Mouse (Mus musculus) lung, postnatal 25 days (tissue): ENCODE data around the gene Syt7.

Experiments used
- DNase-seq: peaks from one replicate; pipeline ENCODE4 v3.0.0; 2022; ENCODE audit warnings: low spot score

Syt7 gene

DNA sequence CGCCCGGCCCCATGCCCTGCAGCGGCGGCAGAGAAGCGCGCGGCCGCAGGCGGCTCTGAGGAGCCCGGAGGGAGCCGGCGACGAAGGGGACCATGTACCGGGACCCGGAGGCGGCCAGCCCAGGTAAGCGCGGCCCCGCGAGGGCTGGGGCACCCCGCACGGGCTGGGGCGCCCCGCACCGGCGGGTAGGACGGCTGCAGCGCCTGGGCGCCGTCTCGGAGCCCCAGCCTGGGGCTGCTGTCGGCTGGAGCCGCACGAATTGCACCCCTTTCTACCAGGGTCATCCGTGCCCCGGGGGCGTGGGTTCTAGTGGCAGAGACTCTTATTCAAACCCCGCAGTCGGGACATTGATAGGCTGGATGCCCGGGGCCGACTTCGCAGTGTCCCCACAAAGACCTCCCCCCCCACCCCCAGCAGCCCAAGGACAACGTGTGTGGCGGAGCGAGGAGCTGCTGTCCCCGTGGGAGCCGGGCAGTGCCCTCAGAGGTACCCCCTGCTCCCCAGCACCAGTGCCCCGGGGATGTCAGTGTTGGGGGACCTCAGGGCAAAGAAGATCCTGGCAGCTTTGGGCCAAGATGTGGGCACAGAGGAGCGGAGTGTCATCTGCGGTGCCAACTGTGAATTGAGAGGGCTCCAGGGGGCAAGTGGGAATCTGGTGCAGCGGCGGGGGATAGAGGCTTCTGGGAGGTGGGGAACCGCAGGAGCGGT lies 655 bp downstream of the Syt7 start:
- no peak for DNase-seq

DNA sequence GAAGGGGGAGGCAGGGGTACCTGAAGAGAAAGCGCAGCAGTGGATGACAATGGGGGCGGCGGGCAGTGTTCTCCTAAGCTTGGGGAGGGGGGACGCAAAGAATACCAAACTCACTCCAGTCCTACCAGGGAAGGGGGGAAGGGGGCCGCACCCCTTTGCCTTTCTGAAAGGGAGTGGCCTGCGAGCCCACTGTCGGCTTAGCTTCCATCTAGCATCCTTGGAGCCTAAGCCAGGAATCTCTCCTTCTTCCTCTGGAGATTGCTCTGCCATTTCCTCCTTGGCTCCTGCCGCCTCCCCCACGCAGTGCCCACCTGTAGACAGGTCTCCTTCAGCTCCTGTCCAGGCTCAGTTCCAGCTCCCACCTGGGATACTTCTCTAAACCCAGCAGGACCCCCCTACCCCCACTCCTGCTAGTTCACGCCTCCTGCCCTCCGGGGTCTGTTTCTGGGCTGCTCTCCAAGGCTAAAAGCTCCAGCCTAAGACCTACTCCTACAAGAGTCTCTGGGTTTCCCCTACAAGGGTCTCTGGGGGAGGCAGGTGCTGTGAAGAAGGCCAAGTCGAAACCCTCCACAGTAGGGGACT lies 1.3 kb downstream of the Syt7 start:
- no peak for DNase-seq

DNA sequence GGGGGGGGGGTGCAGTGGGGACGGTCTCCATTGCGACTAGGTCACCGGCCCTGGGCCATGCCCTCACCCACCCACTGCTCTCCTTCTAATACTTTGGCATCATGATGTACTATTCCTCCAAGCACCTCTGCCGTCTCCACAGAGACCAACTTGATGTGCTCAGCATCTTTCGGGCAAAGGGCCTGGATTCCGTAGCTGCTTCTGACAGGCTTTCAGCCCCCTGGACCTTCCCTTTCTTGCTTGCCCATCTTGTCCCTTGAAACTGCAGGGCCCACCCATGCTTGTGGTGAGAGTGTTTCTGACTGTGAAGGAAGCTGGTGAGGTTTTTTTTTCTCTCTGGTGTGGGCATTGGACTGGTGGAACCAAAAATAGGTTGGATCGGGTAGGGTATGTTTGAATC lies 2.1 kb downstream of the Syt7 start:
- DNase-seq: no peak

DNA sequence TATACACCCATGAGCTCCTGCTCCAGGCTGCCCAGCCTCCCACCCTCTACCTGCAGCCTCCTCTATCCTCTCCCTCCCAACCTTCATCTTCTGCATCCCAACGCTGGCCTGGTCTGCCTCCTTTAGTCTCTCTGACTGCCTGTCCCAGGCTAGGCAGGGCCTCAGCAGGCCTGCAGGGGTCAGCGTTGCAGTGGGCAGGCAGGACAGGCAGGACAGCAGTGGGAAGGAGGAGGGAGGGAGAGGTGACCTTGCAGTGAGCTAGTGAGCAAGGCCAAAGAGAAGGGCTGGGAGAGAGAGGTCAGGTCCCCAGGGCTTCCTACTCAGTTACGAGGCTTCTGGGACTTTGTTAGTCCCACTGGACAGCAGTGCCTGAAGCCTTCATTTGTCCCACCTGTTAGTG lies 3.1 kb downstream of the Syt7 start:
- no peak for DNase-seq

DNA sequence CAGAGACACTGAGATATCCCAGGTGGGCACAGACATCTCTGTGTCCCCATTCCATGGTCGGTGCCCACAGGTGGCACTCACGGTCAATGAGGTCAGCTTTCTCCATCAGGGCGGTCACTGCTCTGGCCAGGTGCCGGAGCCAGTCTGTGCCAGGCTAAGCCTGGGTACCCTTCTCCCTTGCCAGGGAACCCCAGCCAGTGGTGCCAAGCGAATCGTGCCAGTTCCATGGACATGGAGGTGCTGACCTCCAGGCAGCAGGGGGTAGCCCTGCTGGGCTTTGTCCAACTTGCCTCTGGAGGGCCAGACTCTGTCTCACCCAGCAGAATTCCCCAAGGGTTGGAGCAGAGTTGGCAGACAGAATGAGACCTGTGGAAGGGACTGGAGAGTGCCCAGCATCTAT lies 4.6 kb downstream of the Syt7 start:
- DNase-seq: no peak

DNA sequence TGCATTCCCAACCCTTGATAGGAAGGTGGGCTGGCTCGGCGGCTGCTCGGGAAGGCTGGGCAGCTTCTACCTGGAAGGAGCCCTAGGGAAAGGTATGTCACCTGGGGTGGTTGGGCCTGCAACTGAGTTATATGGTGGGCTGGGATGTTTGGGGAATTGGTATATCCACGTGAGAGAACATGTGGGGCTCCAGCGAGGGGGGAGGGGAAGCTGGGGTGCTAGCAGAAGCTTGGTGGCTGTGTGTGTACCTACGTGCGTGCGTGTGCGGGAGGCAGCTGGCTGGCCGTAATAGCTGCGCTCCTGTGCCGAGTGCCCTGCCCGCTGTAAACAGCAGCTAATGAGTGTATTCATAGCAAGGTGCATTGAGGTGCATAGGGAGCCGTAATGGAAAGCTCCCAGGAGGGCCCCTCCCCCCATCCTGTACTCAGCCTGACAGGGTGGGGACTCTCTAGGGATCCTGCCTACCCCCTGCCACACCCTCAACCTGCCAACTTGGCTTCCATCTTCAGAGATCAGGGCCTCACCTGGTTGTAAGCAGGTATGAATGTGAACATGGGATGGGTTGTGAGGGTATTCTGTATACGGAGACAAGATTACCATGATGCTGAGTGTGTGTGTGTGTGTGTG lies 5.1 kb downstream of the Syt7 start:
- DNase-seq: no peak

DNA sequence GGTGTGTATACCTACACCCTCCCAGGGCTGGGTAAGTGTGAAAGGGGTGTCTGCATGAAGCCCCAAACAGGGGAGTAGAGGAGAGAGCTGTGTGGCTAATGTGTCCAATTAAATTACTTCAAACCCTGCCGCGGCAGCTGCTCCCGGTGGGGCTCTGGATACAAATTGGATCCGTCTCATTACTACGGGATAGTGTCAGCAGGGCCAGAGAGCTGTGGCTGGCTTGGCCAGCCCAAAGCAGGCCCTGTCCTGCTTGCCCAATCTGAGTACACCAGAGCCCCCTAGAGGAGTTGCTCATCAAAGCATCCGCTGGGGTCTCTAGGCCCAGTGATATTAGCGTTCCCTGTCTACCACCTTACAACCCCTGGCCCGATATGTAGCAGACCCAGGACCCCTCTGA lies 6.3 kb downstream of the Syt7 start:
- no peak for DNase-seq

DNA sequence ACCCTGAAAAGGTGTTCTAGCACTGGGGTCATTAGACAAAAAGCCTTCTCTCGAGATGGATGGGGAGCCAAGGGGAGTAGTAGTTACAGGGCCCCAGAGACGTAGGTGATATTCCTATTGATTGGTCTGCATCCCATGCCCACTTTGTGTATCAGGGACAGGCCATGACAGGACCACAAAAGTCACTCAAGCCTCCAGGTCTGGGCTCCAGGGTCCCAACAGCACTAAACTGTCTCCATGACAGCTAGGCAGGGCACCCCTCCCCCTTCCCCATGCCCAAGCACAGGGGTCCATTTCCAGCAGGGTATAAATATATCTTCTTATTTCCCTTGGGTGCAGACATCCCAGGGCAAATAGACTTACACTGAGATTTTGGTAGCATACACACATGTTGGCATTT lies 8.1 kb downstream of the Syt7 start:
- DNase-seq: no peak

DNA sequence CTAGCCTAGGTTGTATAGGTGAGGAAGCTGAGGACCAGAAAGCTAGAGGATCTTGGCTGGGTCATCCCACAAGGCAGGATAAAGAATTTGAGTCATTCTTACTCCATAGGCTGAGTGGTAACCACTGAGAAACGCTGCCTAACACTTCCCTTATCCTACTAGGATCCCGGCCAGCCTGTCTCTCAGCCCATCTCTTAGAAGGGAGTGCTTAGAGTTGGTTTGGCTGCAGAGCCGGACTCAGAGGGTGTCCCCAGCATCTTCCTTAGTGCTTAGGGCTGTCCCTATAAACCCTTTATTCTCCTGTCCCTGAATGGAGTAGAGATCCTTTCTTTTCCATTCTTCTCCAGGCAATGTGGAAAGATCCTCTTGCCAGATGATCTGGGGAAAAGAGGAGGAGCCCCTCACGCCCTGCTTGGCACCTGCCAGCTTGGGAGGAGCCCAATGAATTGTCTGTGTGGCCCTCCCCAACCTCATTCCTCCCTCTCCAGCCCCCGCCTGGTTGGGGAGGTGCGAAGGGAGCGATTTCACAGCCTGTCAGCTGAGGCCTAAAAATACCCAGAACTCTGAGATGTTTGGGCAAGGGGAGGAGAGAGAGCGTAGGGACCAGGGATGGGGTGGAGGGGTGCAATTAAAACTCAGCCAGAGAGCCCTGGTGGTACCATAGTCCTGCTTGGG lies 8.7 kb downstream of the Syt7 start:
- DNase-seq: no peak

DNA sequence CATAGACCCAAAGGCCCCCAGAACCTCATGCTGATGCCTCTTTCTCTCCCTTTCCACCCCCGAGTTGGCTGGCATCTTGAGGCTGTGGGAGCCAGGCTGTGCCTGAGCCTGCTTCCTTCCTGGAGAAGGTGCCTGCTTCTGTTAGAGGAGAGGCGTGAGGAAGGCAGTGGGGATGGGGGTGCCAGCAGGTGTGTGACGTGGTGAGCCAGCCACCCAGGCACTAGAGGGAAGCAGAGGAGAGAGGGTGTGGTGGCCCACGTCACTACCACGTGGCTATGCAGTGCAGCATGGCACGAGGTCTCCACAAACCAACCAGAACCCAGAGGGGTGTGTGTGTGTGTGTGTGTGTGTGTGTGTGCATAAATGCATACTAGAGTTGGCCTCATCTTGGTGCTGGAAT lies 9.4 kb downstream of the Syt7 start:
- DNase-seq: no peak

DNA sequence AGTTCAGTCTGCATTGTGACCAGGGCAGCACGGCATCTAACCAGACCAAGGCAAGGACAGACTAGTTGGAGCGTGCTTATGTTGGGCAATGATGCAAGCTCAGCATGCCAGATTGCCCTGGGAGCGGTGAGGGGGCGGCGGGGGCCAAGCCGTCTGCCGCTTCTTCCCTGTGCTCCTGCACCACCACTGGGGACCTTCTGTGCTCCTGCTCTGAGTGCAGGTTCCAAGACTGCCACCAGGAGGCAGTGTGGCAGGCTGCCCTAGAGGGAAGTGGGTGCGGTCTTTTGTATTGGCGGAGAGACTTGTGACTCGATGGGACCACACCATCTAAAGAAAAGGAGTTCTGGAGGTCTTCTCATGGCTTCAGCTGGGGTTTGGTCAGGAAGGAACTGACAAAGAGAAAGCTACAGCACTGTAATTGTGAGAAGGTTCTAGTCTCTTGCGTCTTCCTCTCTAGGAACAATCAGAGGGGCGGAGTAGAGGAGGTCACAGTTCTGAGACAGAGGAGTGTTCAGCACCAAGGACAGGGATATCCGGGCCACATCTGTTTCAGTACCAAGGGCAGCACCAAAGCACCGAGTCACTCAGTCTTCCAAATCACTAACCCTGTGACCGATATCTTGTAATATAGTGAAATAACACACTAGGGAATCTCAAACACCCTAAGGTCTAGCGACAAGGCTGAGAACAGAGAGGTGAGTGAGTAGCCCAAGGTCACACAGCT lies 14.0 kb downstream of the Syt7 start:
- DNase-seq: peak; percentile 58

DNA sequence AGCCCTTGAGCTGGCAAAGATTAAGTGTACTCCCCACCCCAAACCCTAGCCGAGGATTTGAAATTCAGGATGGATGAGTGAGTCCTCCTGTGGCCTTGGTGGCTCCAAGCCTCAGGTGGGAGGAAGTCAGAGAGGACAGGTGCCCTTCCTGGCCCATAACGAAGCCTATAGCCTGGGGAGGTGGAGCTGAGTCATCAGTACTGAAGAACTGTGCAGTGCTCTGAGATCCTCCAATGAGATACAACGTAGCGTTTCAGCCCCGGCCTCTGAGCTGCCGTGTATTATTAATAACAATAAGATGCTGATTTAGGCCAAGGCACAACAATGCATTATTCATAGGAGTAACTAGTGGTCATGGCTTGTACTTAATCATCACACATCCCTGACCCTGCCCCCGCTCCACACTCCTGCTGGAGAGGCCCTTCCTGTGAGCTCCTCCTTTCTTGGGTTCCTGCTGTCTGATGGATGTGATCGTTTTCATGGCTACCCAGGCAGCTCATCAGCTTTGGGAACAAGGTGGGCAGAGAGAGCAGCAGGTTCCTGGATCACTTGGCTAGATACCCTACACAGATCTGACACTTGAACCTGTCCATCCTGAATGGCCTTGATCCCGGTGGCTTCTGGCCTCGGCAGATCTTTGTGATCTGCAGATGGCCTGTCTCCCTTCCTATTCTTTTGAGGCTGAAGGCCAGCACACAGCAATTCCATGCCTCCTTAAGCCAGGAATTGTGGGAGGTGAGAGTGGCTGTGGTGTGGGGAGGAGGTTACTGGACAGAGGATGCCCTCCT lies 14.9 kb downstream of the Syt7 start:
- DNase-seq: no peak

DNA sequence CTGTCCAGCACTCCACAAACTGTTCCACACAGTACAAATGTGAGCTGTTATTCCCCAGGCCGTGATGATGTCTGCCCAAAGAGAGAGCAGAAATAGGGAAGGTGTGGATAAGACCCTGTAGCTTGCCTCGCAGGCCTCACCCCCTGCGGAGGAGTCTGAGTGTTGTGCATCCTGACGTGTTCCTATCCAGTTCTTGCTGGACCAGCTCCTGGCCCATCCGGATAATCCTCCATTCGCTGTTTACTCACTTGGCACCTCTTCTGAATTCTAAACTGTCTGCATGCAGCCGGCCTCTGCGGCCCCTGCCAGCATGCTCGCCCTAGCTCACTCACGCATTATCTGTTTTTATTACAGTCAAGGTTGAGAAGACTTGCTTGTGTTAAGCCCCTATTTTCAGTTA lies 15.5 kb downstream of the Syt7 start:
- DNase-seq: no peak

DNA sequence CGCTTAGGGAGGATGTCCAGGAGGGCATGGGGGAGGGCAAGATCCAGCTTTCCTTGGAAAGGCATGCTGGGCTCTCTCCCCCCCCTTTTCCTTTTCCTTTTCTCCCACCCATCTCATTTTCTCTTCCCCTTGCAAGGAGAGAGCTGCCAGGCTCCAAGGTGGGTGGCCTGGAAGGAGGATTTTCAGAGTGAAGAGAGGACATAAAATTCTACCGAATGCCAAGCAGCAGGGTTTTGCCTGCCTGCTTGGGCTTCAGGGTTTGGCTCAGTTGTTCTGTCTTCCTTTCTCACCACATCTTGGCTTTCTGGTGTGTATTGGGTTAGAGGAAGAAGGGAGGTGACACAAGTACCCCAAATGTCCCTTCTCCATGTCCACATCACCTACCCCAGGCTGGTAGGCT lies 16.0 kb downstream of the Syt7 start:
- no peak for DNase-seq

DNA sequence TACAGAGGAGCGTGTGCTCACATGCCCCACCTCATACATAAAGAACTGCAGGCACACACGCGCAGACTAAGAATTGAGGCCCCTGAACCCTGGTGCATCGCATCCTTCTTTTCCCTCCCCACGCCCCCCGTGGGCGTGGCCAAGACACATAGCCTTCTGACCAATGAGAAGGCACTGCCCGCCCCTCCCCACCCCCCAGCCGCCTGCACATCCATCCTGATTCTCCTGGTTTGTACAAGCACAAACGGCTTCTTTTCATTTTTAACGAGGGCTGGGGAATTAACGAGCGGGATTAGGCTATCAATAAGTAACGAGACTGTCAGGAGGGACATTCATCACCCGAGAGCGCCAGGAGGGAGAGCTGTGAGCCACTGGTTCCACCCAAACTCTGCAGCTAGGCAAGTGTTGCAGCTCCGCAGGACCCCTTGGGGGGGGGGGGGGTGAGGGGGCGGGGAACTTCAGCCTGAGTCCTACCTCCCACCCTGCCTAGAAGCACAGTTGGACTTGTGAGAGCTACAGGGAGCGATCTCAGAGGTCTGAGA lies 24.9 kb downstream of the Syt7 start:
- no peak for DNase-seq

DNA sequence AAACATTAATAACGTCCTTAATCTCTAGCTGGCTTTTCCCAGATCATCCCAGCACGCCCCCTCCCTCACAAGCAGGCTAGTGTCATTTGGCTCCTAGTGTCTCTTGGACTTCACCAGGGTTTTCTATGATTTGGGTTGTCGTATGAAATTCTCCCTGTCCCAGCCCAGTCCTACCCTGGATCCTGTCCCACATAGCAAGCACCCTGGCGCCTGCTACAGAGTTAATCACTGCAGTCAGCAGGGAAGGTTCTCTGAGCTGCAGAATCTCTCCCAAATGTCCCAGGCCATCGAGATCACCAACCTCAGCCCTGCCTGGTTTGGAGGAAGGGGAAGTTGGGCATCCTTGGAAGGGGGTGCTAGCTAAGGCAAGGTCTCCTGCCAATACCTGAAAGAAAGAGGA lies 26.6 kb downstream of the Syt7 start:
- no peak for DNase-seq

DNA sequence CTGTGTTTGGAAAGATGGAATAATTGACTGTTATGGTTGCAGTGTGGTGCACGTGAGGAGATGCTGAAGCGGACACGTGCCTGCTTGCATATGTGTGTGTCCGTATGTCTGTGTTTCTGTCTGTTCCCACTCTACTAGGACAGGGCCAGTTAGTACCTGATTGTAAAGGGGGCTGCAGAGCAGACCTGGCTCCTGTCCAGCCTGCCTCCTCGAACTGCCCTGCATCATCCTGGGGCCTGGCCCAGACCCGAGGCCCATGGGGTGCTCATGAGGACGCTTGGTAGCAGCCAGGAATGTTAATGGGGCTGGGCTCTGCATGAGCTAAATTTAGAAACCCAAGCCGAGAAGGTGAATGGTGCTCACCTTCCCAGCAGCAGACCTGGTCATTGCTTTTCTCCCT lies 28.0 kb downstream of the Syt7 start:
- no peak for DNase-seq

DNA sequence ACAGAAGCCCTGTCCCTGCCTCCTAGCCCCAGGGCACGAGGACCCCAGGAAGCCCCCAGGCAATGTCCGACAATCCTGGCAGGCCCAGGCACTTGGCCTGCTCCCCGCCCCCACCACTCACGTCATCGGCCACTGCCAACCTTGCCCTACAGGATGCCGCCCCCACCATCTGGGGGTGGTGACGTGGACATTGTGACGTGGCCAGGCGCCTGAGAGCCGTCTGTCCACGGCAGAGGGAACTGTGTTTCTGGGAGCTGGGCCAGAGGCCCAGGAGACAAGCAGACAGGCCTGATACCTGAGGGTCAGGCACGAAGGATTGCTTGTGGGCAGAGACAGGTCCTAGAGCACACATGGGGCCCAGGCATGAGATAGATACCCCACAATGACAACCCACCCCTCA lies 28.5 kb downstream of the Syt7 start:
- DNase-seq: no peak

DNA sequence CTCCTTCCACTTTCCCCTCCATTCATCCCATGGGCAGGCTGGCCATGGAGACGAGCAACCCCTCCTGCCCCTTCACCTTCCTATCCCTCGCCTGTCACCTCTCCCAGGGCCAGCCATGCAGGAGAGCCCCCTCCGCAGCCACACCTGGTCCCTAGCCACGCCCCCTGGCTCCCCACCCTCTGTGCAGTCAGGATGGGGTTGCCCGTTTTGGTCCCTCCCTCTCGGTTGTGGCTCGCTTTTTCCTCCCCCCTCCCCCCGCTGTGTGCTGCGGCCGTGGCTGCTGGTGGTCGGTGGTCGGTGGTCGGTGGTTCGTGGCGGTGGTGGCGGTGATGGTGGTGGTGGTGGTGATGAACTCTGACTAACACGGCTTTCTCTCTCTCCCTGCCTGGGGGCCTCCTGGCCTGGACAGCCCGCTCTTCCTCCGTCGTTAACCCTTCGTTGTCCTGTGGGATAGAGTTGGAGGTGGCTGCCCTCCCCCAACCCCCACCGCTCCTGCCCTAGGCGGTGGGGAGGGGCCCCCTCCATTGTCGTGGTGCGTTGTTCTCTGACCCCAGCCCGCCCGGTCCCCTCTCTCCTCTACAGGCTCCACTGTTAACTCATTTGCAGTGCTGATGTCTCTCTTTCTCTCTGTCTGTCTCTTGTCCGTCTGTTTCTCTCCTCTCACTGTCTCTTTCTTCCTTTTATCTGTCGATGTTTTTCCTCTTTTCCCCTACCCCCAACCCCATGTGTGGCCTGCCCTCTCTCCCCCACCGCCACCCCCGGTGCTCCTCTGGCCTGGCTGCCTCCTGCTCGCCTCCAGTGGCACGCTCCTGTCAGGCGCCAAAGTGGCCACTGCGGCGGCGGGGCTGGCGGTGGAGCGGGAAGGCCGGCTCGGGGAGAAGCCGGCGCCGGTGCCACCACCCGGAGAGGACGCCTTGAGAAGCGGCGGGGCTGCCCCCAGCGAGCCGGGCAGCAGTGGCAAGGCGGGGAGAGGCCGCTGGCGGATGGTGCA lies 33.4 kb downstream of the Syt7 start:
- DNase-seq: no peak

DNA sequence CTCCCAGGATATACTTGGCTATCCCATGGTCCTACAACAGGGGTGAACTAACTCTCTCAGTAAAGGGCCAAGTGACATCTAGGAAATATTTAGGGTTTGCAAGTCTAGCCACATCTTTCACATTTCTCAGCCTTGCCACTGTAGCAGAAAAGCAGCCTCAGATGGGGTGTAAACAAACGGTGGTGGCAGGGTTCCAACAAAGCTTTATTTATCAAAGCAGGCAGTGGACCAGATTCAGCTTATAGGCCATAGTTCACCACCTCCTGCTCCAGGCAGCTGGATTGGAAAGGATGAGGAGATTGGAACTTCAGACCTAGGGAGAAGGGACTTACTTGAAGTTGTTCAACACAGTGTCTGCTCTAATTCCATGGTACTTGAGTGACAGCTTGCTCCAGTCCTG lies 35.9 kb downstream of the Syt7 start:
- no peak for DNase-seq
